Comparison of ENCODE assay signal across 9 mouse cellular contexts in the genomic region with DNA sequence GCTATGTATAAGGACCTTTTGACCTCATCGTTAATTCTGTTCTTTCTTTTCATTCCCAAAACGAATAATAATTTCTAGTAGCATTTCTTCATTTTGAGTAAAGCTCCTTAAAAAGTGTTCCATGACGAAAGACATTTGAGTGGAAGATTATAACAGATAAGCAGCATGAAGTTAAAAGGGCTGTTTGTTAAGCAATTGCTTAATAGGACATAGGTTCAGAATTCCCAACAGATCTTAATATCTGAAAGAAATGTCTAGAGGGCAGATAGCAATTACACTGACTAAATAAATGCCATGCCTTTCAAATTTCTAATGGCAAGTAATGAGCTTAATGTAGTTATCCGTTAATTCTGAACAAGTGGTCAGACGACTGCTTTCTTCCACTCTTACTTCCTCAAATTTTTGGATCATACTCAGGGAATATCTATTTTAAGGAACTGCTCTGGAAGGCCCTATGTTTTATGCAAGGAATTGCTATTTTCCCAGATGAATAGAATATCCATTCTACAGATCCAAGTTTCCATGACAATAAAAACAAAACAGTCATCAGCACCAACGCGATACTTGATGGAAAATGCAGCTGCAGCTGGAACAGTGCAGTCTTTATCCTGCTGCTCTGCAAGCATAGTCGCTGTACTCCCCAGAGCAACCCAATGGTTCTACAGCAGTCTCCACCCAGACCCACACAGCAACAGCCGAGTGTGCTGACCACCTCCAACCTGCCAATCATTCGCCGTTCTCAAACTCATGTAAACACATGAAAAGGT.
DNase-seq lines count a peak whose midpoint lies in the region; TF ChIP-seq lines count a peak whose summit lies in the region.
"Had no signal": no experiment of that assay in that cellular context is flagged by ENCODE, and none has a peak within 500 bp of the region (broad histone marks: within the 10 kb centered on the region; RNA-seq: fewer than 3 reads in every experiment).

No protein-coding gene starts in this region.

- H3K4me3 ChIP-seq in heart, embryonic 10.5 days, result no peak overlapping the region
- H3K4me3 ChIP-seq in olfactory bulb, adult 2 months (ENCODE audit: insufficient read depth, low read depth, low read length), result peak overlapping the region; percentile 19
- no peak overlapping the region for H3K4me3 ChIP-seq in thymus, adult 2 months (ENCODE audit: control insufficient read depth, insufficient read depth, low read length)
- H3K4me3 ChIP-seq: myocyte had no signal

- no peak for TF ChIP-seq CTCF in olfactory bulb, adult 2 months (IDR thresholded peaks at IDR 0.05; ENCODE audit: insufficient read depth, low read depth, low read length)
- no peak for TF ChIP-seq CTCF in thymus, adult 2 months (IDR thresholded peaks at IDR 0.05; ENCODE audit: borderline replicate concordance, control insufficient read depth, extremely low read depth, insufficient read depth, low read length, poor library complexity)

- no peaks in the 10 kb centered on the region for H3K36me3 ChIP-seq in heart, embryonic 10.5 days
- no peaks in the 10 kb centered on the region for H3K36me3 ChIP-seq in thymus, adult 2 months (ENCODE audit: control insufficient read depth, insufficient read depth, low read length)

- peaks cover 6% of the 10 kb centered on the region; the same call in 1 of the 2 replicates for H3K4me1 ChIP-seq in heart, embryonic 10.5 days
- peaks cover 3% of the 10 kb centered on the region; the same call in 1 of the 2 replicates for H3K4me1 ChIP-seq in olfactory bulb, adult 2 months (ENCODE audit: control insufficient read depth, insufficient read depth, low read length)
- no peaks in the 10 kb centered on the region for H3K4me1 ChIP-seq in thymus, adult 2 months (replicated peaks; ENCODE audit: control insufficient read depth, insufficient read depth, low read length)

- no peaks in the 10 kb centered on the region for H3K9me3 ChIP-seq in heart, embryonic 10.5 days

- no peak overlapping the region for H3K27ac ChIP-seq in heart, embryonic 10.5 days
- H3K27ac ChIP-seq in olfactory bulb, adult 2 months (ENCODE audit: insufficient read depth, low read depth, low read length), result peak overlapping the region; percentile 60
- H3K27ac ChIP-seq in thymus, adult 2 months (ENCODE audit: control insufficient read depth, insufficient read depth, low read length), result no peak overlapping the region

- no peak for TF ChIP-seq POLR2A in olfactory bulb, adult 2 months (IDR thresholded peaks at IDR 0.05; ENCODE audit: insufficient read depth, low read depth, low read length)
- TF ChIP-seq POLR2A in thymus, adult 2 months (IDR thresholded peaks at IDR 0.05; ENCODE audit: control insufficient read depth, extremely low read depth, insufficient read depth, low read length, poor library complexity), result no peak

- no peaks in the 10 kb centered on the region for H3K27me3 ChIP-seq in heart, embryonic 10.5 days (ENCODE audit: insufficient read depth, poor library complexity, severe bottlenecking)
- H3K27me3 ChIP-seq in thymus, adult 2 months (ENCODE audit: control insufficient read depth, insufficient read depth, low read length), result no peaks in the 10 kb centered on the region

- peak; percentile 98 for DNase-seq in heart, adult 11 months
- DNase-seq in heart, embryonic 10.5 days (ENCODE audit: low spot score), result no peak
- peak; percentile 43 for DNase-seq in embryo, embryonic 10.5 days (ENCODE audit: low spot score)
- peak; percentile 55 for DNase-seq in gastrocnemius, postnatal 25 days
- DNase-seq in layer of hippocampus, adult 9-11 months, result peak; percentile 76
- no peak for DNase-seq in cerebellum, adult 9-10 months
- no peak for DNase-seq in thymus, adult 2 months

- whole genome bisulfite sequencing in heart, embryonic 10.5 days, result 79% methylated on average over 11 of the region's 11 CpGs
- WGBS in olfactory bulb, adult 2 months, result 18% methylated on average over 11 of the region's 11 CpGs
- WGBS in thymus, adult 2 months, result 95% methylated on average over 11 of the region's 11 CpGs

Comparison
In these comparisons a context has a peak if more than half of its experiments do, and no peak if none do; other contexts are left out.
1. DNase-seq: peak in heart, adult 11 months (single experiment), embryo, embryonic 10.5 days (single experiment), gastrocnemius, postnatal 25 days (single experiment) and layer of hippocampus, adult 9-11 months (single experiment); none in heart, embryonic 10.5 days (single experiment), cerebellum, adult 9-10 months (single experiment) and thymus, adult 2 months (single experiment).